Mouse (Mus musculus): ENCODE data around the gene Arid4a. TPM values are rescaled to one million over a fixed set of nuclear protein-coding genes. Genes with fewer than 3 reads are reported as not detected.
A peak's percentile ranks its signal among the peaks of the same experiment; 100 is the strongest.

Gene Arid4a
- polyA plus RNA-seq, 1 experiment = not detected

DNA sequence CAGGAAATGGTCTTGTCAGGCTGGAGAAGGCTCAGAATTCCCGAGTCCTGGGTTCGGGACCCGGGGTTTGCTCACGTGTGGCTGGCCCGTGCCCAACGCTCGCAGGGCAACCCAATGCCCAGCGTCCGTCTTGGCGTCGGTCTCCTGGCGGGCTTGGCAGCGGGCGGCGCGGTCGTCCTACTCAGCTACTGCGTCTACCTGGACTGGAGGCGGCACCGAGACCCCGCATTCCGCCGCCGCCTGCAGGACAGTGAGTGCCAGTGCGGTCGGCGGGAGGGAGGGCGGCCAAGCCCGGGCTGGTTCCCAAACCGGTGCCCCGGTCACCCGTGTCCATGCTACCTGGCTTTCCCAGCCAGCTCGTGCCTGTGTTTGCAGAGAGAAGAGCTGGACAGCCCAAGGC, 95.5 kb downstream of the Arid4a start, which contains the start of gene Tomm20l:
Gene Tomm20l, plus strand, starts transcription at position 98 of the 400 bp plus-strand sequence.
- 12% methylated on average over 33 of the region's 33 CpGs for WGBS
- no peak within 1 kb of the TSS for H3K4me3 ChIP-seq (ENCODE audit: insufficient read depth, low read depth, low read length)
- TF ChIP-seq POLR2A (IDR thresholded peaks at IDR 0.05; ENCODE audit: insufficient read depth, low read depth, low read length) = no peak
- TF ChIP-seq CTCF (IDR thresholded peaks at IDR 0.05; ENCODE audit: insufficient read depth, low read depth, low read length) = no peak

GRCm38 (mm10) chr12:71113074-71113473, 97.3 kb downstream of the Arid4a start:
- Histone ChIP-seq H3K4me1 (ENCODE audit: control insufficient read depth, insufficient read depth, low read length) (peaks cover 10% of the 10 kb centered on the region), H3K27ac (ENCODE audit: insufficient read depth, low read depth, low read length) (no peak overlapping the region), H3K4me3 (ENCODE audit: insufficient read depth, low read depth, low read length) (no peak overlapping the region)
- no peak for TF ChIP-seq CTCF (IDR thresholded peaks at IDR 0.05; ENCODE audit: insufficient read depth, low read depth, low read length)
- TF ChIP-seq POLR2A (IDR thresholded peaks at IDR 0.05; ENCODE audit: insufficient read depth, low read depth, low read length) = no peak
- 85% methylated on average over 10 of the region's 10 CpGs for whole genome bisulfite sequencing

More for the DNA sequence above, 95.5 kb downstream of the Arid4a start, which contains the start of gene Tomm20l:
- no peak within 1 kb of the TSS for H3K27ac ChIP-seq (ENCODE audit: insufficient read depth, low read depth, low read length)
- H3K4me1 ChIP-seq (ENCODE audit: control insufficient read depth, insufficient read depth, low read length) = peaks cover 10% of the 10 kb centered on the region

- Histone ChIP-seq H3K4me1 (ENCODE audit: control insufficient read depth, insufficient read depth, low read length) (peaks cover 10% of the 10 kb centered on the region), H3K4me3 (ENCODE audit: insufficient read depth, low read depth, low read length) (no peak overlapping the region), H3K27ac (ENCODE audit: insufficient read depth, low read depth, low read length) (no peak overlapping the region)
- TF ChIP-seq POLR2A (IDR thresholded peaks at IDR 0.05; ENCODE audit: insufficient read depth, low read depth, low read length) (no peak), CTCF (IDR thresholded peaks at IDR 0.05; ENCODE audit: insufficient read depth, low read depth, low read length) (no peak)
- 17% methylated on average over 12 of the region's 12 CpGs for WGBS
Observed at GRCm38 (mm10) chr12:71113675-71114288, 98.0 kb downstream of the Arid4a start.

DNA sequence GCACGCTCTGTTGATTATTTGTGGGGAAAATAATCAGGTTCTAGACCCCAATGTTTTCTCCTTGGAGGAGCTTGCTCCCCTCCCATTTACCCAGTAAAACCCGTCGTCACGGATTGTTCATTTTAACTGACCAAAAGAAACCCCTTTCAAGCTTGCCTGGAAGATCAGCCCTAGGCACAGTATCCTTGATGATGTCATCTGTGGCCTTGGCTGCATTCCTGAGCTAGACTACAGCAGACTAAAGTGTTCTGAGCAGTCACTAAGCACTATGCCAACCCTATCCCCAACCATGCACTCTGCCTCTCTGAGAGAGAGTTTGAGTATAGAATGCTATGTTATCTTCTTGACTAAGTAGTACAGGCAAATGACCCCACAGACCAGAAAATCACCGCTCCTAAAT, 100.6 kb downstream of the Arid4a start:
- 51% methylated on average over 5 of the region's 5 CpGs for WGBS
- H3K4me1 ChIP-seq (ENCODE audit: control insufficient read depth, insufficient read depth, low read length) = peaks cover 6% of the 10 kb centered on the region
- no peak overlapping the region for H3K27ac ChIP-seq (ENCODE audit: insufficient read depth, low read depth, low read length)
- no peak for TF ChIP-seq POLR2A (IDR thresholded peaks at IDR 0.05; ENCODE audit: insufficient read depth, low read depth, low read length)
- TF ChIP-seq CTCF (IDR thresholded peaks at IDR 0.05; ENCODE audit: insufficient read depth, low read depth, low read length) = no peak
- H3K4me3 ChIP-seq (ENCODE audit: insufficient read depth, low read depth, low read length) = no peak overlapping the region

GRCm38 (mm10) chr12:71122731-71123130, 106.9 kb downstream of the Arid4a start:
- no peak for TF ChIP-seq POLR2A (IDR thresholded peaks at IDR 0.05; ENCODE audit: insufficient read depth, low read depth, low read length)
- no peak for TF ChIP-seq CTCF (IDR thresholded peaks at IDR 0.05; ENCODE audit: insufficient read depth, low read depth, low read length)
- 86% methylated on average over 10 of the region's 10 CpGs for WGBS
- H3K4me3 ChIP-seq (ENCODE audit: insufficient read depth, low read depth, low read length) = no peak overlapping the region
- H3K27ac ChIP-seq (ENCODE audit: insufficient read depth, low read depth, low read length) = no peak overlapping the region
- no peaks in the 10 kb centered on the region for H3K4me1 ChIP-seq (ENCODE audit: control insufficient read depth, insufficient read depth, low read length)

- no peak for TF ChIP-seq POLR2A (IDR thresholded peaks at IDR 0.05; ENCODE audit: insufficient read depth, low read depth, low read length)
- TF ChIP-seq CTCF (IDR thresholded peaks at IDR 0.05; ENCODE audit: insufficient read depth, low read depth, low read length) = no peak
- WGBS = 90% methylated on average over 9 of the region's 9 CpGs
Observed at GRCm38 (mm10) chr12:71123286-71123685, 107.5 kb downstream of the Arid4a start.

GRCm38 (mm10) chr12:71135581-71135980, 119.8 kb downstream of the Arid4a start:
- no peak overlapping the region for H3K4me3 ChIP-seq (ENCODE audit: insufficient read depth, low read depth, low read length)
- H3K27ac ChIP-seq (ENCODE audit: insufficient read depth, low read depth, low read length) = no peak overlapping the region
- 7% methylated on average over 5 of the region's 5 CpGs for WGBS
- TF ChIP-seq CTCF (IDR thresholded peaks at IDR 0.05; ENCODE audit: insufficient read depth, low read depth, low read length) (no peak), POLR2A (IDR thresholded peaks at IDR 0.05; ENCODE audit: insufficient read depth, low read depth, low read length) (no peak)
- H3K4me1 ChIP-seq (ENCODE audit: control insufficient read depth, insufficient read depth, low read length) = peaks cover 15% of the 10 kb centered on the region

More at GRCm38 (mm10) chr12:71123286-71123685, 107.5 kb downstream of the Arid4a start:
- H3K4me3 ChIP-seq (ENCODE audit: insufficient read depth, low read depth, low read length) = no peak overlapping the region
- no peak overlapping the region for H3K27ac ChIP-seq (ENCODE audit: insufficient read depth, low read depth, low read length)
- H3K4me1 ChIP-seq (ENCODE audit: control insufficient read depth, insufficient read depth, low read length) = no peaks in the 10 kb centered on the region

DNA sequence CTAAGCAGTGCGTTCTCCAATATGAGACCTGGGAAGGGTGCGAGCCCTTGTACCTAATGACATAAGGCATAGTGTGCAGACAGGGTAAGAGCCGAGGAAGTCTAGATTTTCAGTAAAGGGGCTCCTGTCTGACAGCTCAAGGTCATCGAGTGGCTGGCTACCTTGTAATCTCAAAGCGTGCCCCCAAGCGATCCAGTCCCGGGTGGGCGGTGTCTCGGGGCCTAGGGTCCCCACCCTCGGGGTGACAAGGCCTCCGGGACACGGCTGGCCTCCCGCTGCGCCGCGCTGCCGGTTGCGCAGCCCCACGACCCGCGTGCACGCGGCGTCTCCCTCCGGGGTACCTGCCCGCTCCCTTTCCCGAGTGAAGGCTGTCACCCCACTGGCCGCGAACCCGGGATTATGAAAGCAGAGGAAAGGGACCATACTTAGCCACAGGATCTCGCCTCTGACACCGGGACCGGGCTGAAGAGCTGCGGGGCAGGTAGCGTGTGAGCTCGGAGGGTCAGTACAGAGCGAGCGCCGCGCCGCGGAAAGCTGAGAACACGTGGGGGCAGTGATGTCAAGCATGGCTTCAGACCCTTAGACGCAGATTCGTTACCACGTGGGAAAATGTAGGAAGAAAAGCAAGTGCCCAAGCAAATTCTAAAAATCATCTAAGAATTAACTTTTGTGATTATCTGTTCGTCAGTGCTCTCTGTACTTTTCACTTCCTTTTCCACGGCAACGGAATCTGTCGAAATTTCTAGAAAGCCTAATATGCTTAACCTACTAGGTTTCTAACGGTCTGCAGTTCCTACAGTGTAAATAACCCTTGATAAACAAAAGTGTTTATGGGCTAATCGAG, 120.6 kb downstream of the Arid4a start, which contains the start of the genes Timm9 and 2700049A03Rik:
Gene Timm9, minus strand, starts transcription at position 555 of the 844 bp plus-strand sequence.
Gene 2700049A03Rik, plus strand, starts transcription at position 719 of the 844 bp plus-strand sequence.
- TF ChIP-seq CTCF (IDR thresholded peaks at IDR 0.05; ENCODE audit: insufficient read depth, low read depth, low read length) = no peak
- peak; percentile 70 for TF ChIP-seq POLR2A (IDR thresholded peaks at IDR 0.05; ENCODE audit: insufficient read depth, low read depth, low read length)
- Histone ChIP-seq H3K27ac (ENCODE audit: insufficient read depth, low read depth, low read length) (peak within 1 kb of the TSS; percentile 70), H3K4me3 (ENCODE audit: insufficient read depth, low read depth, low read length) (peak within 1 kb of the TSS; percentile 91), H3K4me1 (ENCODE audit: control insufficient read depth, insufficient read depth, low read length) (peaks cover 15% of the 10 kb centered on the region)
- under 1% methylated on average over 52 of the region's 52 CpGs for WGBS
